Mouse (Mus musculus) megakaryocyte, embryonic 14.5 days (primary cell): Measurements from ENCODE around the gene Tstd1. TPM values are rescaled to one million over a fixed set of nuclear protein-coding genes. Genes with fewer than 3 reads are reported as not detected.

Source experiments
- H3K27me3 ChIP-seq: replicated peaks from 2 replicates; pipeline ENCODE3; 2012; ENCODE audit warnings: inconsistent platforms
- H3K36me3 ChIP-seq: replicated peaks from 2 replicates; pipeline ENCODE3; 2012; ENCODE audit warnings: low read length, inconsistent platforms, mixed read lengths
- H3K4me1 ChIP-seq: 2 replicates; pipeline ENCODE4 v1.6.1; 2012; ENCODE audit warnings: inconsistent platforms
- H3K4me3 ChIP-seq: replicated peaks from 2 replicates; pipeline ENCODE3; 2012; ENCODE audit warnings: moderate library complexity, mild to moderate bottlenecking, inconsistent platforms
- H3K9me3 ChIP-seq: 2 replicates; pipeline ENCODE4 v1.6.1; 2012; ENCODE audit warnings: inconsistent platforms
- FLI1 ChIP-seq: IDR thresholded peaks from 2 replicates; pipeline ENCODE4 v1.6.1; 2012; ENCODE audit warnings: low read length, inconsistent platforms, mixed read lengths
- GATA1 ChIP-seq: IDR thresholded peaks from 3 replicates; pipeline ENCODE4 v1.6.1; 2012; ENCODE audit warnings: mixed read lengths, low read length, inconsistent platforms, borderline replicate concordance
- polyA plus RNA-seq: library from polyadenylated mRNA; stranded (reverse); fragments of >175 nt; gene quantifications from 2 replicates; pipeline ENCODE4 v1.2.3, GENCODE M21; 2012; ENCODE audit warnings: low replicate concordance; ENCODE audit not compliant: insufficient read depth

The Tstd1 gene
- polyA plus RNA-seq, 1 experiment, result not detected

- Histone ChIP-seq H3K36me3 (peaks cover 38% of the 10 kb centered on the region), H3K4me1 (peaks cover 41% of the 10 kb centered on the region), H3K27me3 (no peaks in the 10 kb centered on the region), H3K9me3 (no peaks in the 10 kb centered on the region), H3K4me3 (no peak overlapping the region)
- TF ChIP-seq GATA1 (no peak), FLI1 (no peak)
These were observed 47.9 kb downstream of the Tstd1 start for GRCm38 (mm10) chr1:171466565-171466964.

GRCm38 (mm10) chr1:171469678-171470077 is 51.0 kb downstream of the Tstd1 start:
- TF ChIP-seq FLI1 (no peak), GATA1 (no peak)
- Histone ChIP-seq H3K36me3 (peaks cover 8% of the 10 kb centered on the region), H3K4me1 (peaks cover 51% of the 10 kb centered on the region), H3K27me3 (no peaks in the 10 kb centered on the region), H3K9me3 (no peaks in the 10 kb centered on the region), H3K4me3 (no peak overlapping the region)

Other genes with a start within 250 kb of the Tstd1 start
- 28.3 and 28.5 TPM in 2 replicates for gene Pcp4l1, start 222.6 kb upstream of the Tstd1 start, polyA plus RNA-seq
- not detected in 2 replicates for gene Nr1i3, start 204.9 kb upstream of the Tstd1 start, polyA plus RNA-seq
- gene Tomm40l, start 196.4 kb upstream of the Tstd1 start, polyA plus RNA-seq, result 22.7 and 24.1 TPM in 2 replicates
- gene Apoa2, start 193.8 kb upstream of the Tstd1 start, polyA plus RNA-seq, result not detected in 2 replicates
- 12.9 and 57.4 TPM in 2 replicates for gene Fcer1g, start 184.5 kb upstream of the Tstd1 start, polyA plus RNA-seq
- gene Adamts4, start 168.5 kb upstream of the Tstd1 start, polyA plus RNA-seq, result 0.50 TPM in 1 of 2 replicates, not detected in the other
- gene Ndufs2, start 167.5 kb upstream of the Tstd1 start, polyA plus RNA-seq, result 24.9 and 49.7 TPM in 2 replicates
- 20.5 and 20.6 TPM in 2 replicates for gene B4galt3, start 148.5 kb upstream of the Tstd1 start, polyA plus RNA-seq
- 17.0 and 28.8 TPM in 2 replicates for gene Ppox, start 137.7 kb upstream of the Tstd1 start, polyA plus RNA-seq
- 33.2 and 67.7 TPM in 2 replicates for gene Usp21, start 130.9 kb upstream of the Tstd1 start, polyA plus RNA-seq
- gene Ufc1, start 123.8 kb upstream of the Tstd1 start, polyA plus RNA-seq, result 18.6 and 97.6 TPM in 2 replicates
- gene Dedd, start 89.7 kb upstream of the Tstd1 start, polyA plus RNA-seq, result 19.6 and 45.4 TPM in 2 replicates
- 3.2 and 6.1 TPM in 2 replicates for gene Nit1, start 73.2 kb upstream of the Tstd1 start, polyA plus RNA-seq
- gene Pfdn2, start 73.2 kb upstream of the Tstd1 start, polyA plus RNA-seq, result 1.3 and 11.9 TPM in 2 replicates
- gene Klhdc9, start 58.1 kb upstream of the Tstd1 start, polyA plus RNA-seq, result not detected in 2 replicates
- 0.44 TPM in 1 of 2 replicates, not detected in the other for gene Nectin4, start 48.8 kb upstream of the Tstd1 start, polyA plus RNA-seq
- 5.2 and 12.3 TPM in 2 replicates for gene Arhgap30, start 29.9 kb upstream of the Tstd1 start, polyA plus RNA-seq
- 18.5 and 37.8 TPM in 2 replicates for gene Usf1, start 7.6 kb upstream of the Tstd1 start, polyA plus RNA-seq
- 21.9 and 94.2 TPM in 2 replicates for gene F11r, start 18.7 kb downstream of the Tstd1 start, polyA plus RNA-seq
- gene Alyref2, start 84.6 kb downstream of the Tstd1 start, polyA plus RNA-seq, result 4.6 and 9.8 TPM in 2 replicates
- 0.94 TPM in 1 of 2 replicates, not detected in the other for gene Itln1, start 116.4 kb downstream of the Tstd1 start, polyA plus RNA-seq
- not detected in 2 replicates for gene Cd244a, start 140.3 kb downstream of the Tstd1 start, polyA plus RNA-seq
- gene Ly9, start 188.5 kb downstream of the Tstd1 start, polyA plus RNA-seq, result 3.3 TPM in 1 of 2 replicates, not detected in the other
- gene Slamf7, start 234.2 kb downstream of the Tstd1 start, polyA plus RNA-seq, result 0.31 TPM in 1 of 2 replicates, not detected in the other